Mouse (Mus musculus) testis, adult 2 months (tissue): ENCODE measurements around the gene Fhl2.

Experiments used
- CTCF ChIP-seq: fragments of 200-500 bp; IDR thresholded peaks from 2 replicates; pipeline ENCODE4 v1.5.1; 2012; ENCODE audit warnings: low read depth, mild to moderate bottlenecking, inconsistent platforms, low read length, moderate library complexity; ENCODE audit not compliant: control insufficient read depth, insufficient read depth, insufficient replicate concordance
- POLR2A ChIP-seq: fragments of 200-500 bp; IDR thresholded peaks from 2 replicates; pipeline ENCODE4 v1.6.1; 2012; ENCODE audit warnings: low read depth, mild to moderate bottlenecking, inconsistent platforms, low read length, moderate library complexity; ENCODE audit not compliant: control insufficient read depth

- no peak for TF ChIP-seq CTCF
- TF ChIP-seq POLR2A = no peak
Observed at GRCm38 (mm10) chr1:43078124-43078523, 118.7 kb downstream of the Fhl2 start.
